Mouse (Mus musculus): ENCODE data around the gene Krtap5-2. TPM values are rescaled to one million over a fixed set of nuclear protein-coding genes. Genes with fewer than 3 reads are reported as not detected.
"Not testable (repeated sequence)": the region's sequence is repeated elsewhere in the genome, so short reads cannot be mapped to it uniquely, and the experiment has no call there.

Krtap5-2 gene
- total RNA-seq (2017) = not detected in 2 replicates

DNA sequence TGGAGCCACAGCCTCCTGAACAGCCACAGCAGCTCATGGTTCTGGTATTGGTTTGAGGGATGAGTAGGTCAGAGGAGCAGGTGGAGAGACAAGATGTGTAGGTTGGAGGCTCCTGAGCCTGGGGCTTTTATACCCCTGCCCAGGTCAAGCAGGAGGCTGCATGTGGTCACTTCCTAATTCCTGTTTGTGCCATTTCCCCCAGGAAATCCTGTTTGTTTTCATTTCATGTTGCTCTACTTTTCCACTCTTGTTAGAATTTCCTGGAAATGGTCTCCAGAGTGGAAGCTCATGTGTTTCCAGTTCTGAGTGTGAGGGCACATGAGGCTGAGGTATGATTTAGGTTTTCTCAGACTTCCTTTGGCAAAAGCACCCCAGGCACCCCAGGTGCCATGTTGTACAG lies at the start of gene Krtap5-2:
Gene Krtap5-2, minus strand, starts transcription at position 101 of the 400 bp plus-strand sequence.
- ATAC-seq (replicated peaks in 1 of 2; ENCODE audit: insufficient read depth in 1 of 2, low FRiP score in 2 of 2, low TSS enrichment in 1 of 2, low read depth in 1 of 2, poor library complexity in 2 of 2, severe bottlenecking in 2 of 2) = not testable (repeated sequence)

GRCm38 (mm10) chr7:142224518-142224917 lies 48.7 kb upstream of the Krtap5-2 start:
- ATAC-seq (replicated peaks in 1 of 2; ENCODE audit: insufficient read depth in 1 of 2, low FRiP score in 2 of 2, low TSS enrichment in 1 of 2, low read depth in 1 of 2, poor library complexity in 2 of 2, severe bottlenecking in 2 of 2) = peak in 1 of 2 experiments; percentile 46; a peak in 1 of 4 replicates

DNA sequence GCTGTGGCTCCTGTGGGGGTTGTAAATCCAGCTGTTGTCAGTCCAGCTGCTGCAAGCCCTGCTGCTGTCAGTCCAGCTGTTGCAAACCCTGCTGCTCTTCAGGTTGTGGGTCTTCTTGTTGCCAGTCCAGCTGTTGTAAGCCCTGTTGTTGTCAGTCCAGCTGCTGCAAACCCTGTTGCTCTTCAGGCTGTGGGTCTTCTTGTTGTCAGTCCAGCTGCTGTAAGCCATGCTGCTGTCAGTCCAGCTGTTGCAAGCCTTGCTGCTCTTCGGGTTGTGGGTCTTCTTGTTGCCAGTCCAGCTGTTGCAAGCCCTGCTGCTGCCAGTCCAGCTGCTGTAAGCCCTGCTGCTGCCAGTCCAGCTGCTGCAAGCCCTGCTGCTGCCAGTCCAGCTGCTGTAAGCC lies 36.3 kb upstream of the Krtap5-2 start:
- ATAC-seq (replicated peaks in 1 of 2; ENCODE audit: insufficient read depth in 1 of 2, low FRiP score in 2 of 2, low TSS enrichment in 1 of 2, low read depth in 1 of 2, poor library complexity in 2 of 2, severe bottlenecking in 2 of 2) = not testable (repeated sequence)

GRCm38 (mm10) chr7:142211559-142211958 lies 35.8 kb upstream of the Krtap5-2 start, which contains the start of gene Gm7579:
Gene Gm7579 (plus strand): TSS chr7:142211859.
- ATAC-seq (replicated peaks in 1 of 2; ENCODE audit: insufficient read depth in 1 of 2, low FRiP score in 2 of 2, low TSS enrichment in 1 of 2, low read depth in 1 of 2, poor library complexity in 2 of 2, severe bottlenecking in 2 of 2) = no peak

DNA sequence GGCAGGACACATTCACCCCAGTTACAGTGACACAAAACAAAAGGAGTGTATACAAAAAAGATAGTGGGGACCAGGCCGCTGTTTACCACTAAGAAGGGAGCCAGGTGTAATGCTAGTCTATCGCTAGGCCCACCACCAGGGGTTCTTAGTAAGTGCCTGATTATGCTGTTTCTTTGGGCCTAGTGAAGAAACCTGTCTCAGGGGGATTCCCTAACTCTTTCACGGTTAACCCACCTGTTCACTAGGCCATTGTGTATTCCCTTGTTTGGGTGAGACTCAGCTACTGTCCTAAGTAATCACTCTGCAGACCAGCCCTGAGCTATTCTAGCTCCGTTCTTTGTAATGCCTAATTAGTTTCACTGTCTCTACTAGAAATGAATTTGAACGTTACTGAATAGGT lies 31.1 kb upstream of the Krtap5-2 start:
- not testable (repeated sequence) for ATAC-seq (replicated peaks in 1 of 2; ENCODE audit: insufficient read depth in 1 of 2, low FRiP score in 2 of 2, low TSS enrichment in 1 of 2, low read depth in 1 of 2, poor library complexity in 2 of 2, severe bottlenecking in 2 of 2)

- no peak for ATAC-seq (replicated peaks in 1 of 2; ENCODE audit: insufficient read depth in 1 of 2, low FRiP score in 2 of 2, low TSS enrichment in 1 of 2, low read depth in 1 of 2, poor library complexity in 2 of 2, severe bottlenecking in 2 of 2)
These were observed 29.7 kb upstream of the Krtap5-2 start for GRCm38 (mm10) chr7:142205488-142205887.

GRCm38 (mm10) chr7:142201064-142201463 lies 25.3 kb upstream of the Krtap5-2 start, which contains the start of gene Krtap5-3:
Gene Krtap5-3 (plus strand): TSS chr7:142201364.
- ATAC-seq (replicated peaks in 1 of 2; ENCODE audit: insufficient read depth in 1 of 2, low FRiP score in 2 of 2, low TSS enrichment in 1 of 2, low read depth in 1 of 2, poor library complexity in 2 of 2, severe bottlenecking in 2 of 2) = no peak

GRCm38 (mm10) chr7:142198748-142199147 lies 22.9 kb upstream of the Krtap5-2 start:
- no peak for ATAC-seq (replicated peaks in 1 of 2; ENCODE audit: insufficient read depth in 1 of 2, low FRiP score in 2 of 2, low TSS enrichment in 1 of 2, low read depth in 1 of 2, poor library complexity in 2 of 2, severe bottlenecking in 2 of 2)

- no peak for ATAC-seq (replicated peaks in 1 of 2; ENCODE audit: insufficient read depth in 1 of 2, low FRiP score in 2 of 2, low TSS enrichment in 1 of 2, low read depth in 1 of 2, poor library complexity in 2 of 2, severe bottlenecking in 2 of 2)
These were observed 14.5 kb upstream of the Krtap5-2 start, which contains the start of gene Gm10153 for GRCm38 (mm10) chr7:142190289-142190688. Gene Gm10153 (minus strand): TSS chr7:142190389.

GRCm38 (mm10) chr7:142188156-142188555 lies 12.4 kb upstream of the Krtap5-2 start:
- no peak for ATAC-seq (replicated peaks in 1 of 2; ENCODE audit: insufficient read depth in 1 of 2, low FRiP score in 2 of 2, low TSS enrichment in 1 of 2, low read depth in 1 of 2, poor library complexity in 2 of 2, severe bottlenecking in 2 of 2)

DNA sequence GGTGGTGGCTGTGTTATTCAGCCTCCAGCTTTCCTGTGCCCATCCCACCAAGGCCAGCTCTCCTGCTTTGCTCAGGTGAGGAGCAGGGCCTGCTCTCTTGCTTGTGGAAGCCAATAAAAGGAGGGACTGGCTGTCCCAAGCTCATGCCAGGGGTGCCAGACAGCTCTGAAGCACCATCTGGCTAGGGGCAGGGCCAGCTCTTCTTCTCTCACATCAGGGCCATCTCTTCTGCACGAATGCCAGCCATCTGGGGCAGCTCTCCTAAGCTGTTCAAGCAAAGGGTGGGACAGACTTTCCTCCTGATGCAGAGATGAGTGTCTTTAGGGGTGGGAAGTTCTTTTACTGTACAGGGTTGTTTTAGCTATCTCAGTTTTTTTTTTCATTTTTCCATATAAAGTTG lies 5.2 kb upstream of the Krtap5-2 start:
- no peak for ATAC-seq (replicated peaks in 1 of 2; ENCODE audit: insufficient read depth in 1 of 2, low FRiP score in 2 of 2, low TSS enrichment in 1 of 2, low read depth in 1 of 2, poor library complexity in 2 of 2, severe bottlenecking in 2 of 2)

DNA sequence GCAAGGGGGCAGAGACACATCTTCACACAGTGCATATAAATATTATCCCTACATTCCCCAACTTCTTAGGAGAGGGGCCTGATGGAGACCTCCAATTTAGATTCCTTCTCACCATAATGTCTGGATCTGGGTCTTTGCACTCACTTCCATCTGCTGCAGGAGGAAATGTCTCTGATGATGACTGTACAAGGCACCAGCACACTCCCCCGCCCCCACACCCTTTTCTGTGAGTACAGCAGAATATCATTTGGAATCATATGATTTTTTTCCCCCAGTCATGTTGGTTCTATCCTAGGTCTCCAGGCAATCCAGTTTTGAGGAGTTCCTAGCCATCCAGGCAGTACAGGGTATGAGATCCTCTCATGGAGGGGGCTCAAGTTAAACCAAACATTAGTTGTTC lies 2.9 kb upstream of the Krtap5-2 start:
- no peak for ATAC-seq (replicated peaks in 1 of 2; ENCODE audit: insufficient read depth in 1 of 2, low FRiP score in 2 of 2, low TSS enrichment in 1 of 2, low read depth in 1 of 2, poor library complexity in 2 of 2, severe bottlenecking in 2 of 2)

- peak in 1 of 2 experiments; percentile 29; a peak in 1 of 4 replicates for ATAC-seq (replicated peaks in 1 of 2; ENCODE audit: insufficient read depth in 1 of 2, low FRiP score in 2 of 2, low TSS enrichment in 1 of 2, low read depth in 1 of 2, poor library complexity in 2 of 2, severe bottlenecking in 2 of 2)
These were observed 6.0 kb downstream of the Krtap5-2 start for GRCm38 (mm10) chr7:142169836-142170235.

DNA sequence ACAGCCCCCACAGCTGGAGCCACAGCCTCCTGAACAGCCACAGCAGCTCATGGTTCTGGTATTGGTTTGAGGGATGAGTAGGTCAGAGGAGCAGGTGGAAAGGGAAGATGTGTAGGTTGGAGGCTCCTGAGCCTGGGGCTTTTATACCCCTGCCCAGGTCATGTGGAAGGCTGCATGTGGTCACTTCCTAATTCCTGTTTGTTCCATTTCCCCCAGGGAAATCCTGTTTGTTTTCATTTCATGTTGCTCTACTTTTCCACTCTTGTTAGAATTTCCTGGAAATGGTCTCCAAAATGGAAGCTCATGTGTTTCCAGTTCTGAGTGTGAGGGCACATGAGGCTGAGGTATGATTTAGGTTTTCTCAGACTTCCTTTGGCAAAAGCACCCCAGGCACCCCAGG lies 10.2 kb downstream of the Krtap5-2 start, which contains the start of gene Gm4553:
Gene Gm4553, minus strand, starts transcription at position 101 of the 400 bp plus-strand sequence.
- ATAC-seq (replicated peaks in 1 of 2; ENCODE audit: insufficient read depth in 1 of 2, low FRiP score in 2 of 2, low TSS enrichment in 1 of 2, low read depth in 1 of 2, poor library complexity in 2 of 2, severe bottlenecking in 2 of 2) = not testable (repeated sequence)

GRCm38 (mm10) chr7:142159366-142159765 lies 16.4 kb downstream of the Krtap5-2 start:
- ATAC-seq (replicated peaks in 1 of 2; ENCODE audit: insufficient read depth in 1 of 2, low FRiP score in 2 of 2, low TSS enrichment in 1 of 2, low read depth in 1 of 2, poor library complexity in 2 of 2, severe bottlenecking in 2 of 2) = no peak

DNA sequence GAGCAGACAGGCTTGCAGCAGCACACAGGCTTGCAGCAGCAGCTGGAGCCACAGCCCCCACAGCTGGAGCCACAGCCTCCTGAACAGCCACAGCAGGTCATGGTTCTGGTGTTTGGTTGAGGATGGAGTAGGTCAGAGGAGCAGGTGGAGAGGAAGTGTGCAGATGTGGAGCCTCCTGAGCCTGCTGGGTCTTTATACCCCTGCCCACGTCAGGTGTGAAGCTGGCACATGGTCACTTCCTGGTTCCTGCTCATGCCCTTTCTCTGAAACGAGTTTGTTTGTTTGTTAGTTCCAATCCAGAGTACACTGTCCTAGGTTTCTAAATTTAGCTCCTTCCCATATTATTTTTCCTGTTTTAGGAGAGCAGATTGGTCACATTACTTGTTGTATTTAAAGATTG lies 18.8 kb downstream of the Krtap5-2 start, which contains the start of gene Gm29735:
Gene Gm29735, minus strand, starts transcription at position 101 of the 400 bp plus-strand sequence.
- ATAC-seq (replicated peaks in 1 of 2; ENCODE audit: insufficient read depth in 1 of 2, low FRiP score in 2 of 2, low TSS enrichment in 1 of 2, low read depth in 1 of 2, poor library complexity in 2 of 2, severe bottlenecking in 2 of 2) = not testable (repeated sequence)

GRCm38 (mm10) chr7:142155308-142155707 lies 20.5 kb downstream of the Krtap5-2 start:
- ATAC-seq (replicated peaks in 1 of 2; ENCODE audit: insufficient read depth in 1 of 2, low FRiP score in 2 of 2, low TSS enrichment in 1 of 2, low read depth in 1 of 2, poor library complexity in 2 of 2, severe bottlenecking in 2 of 2) = no peak

- no peak for ATAC-seq (replicated peaks in 1 of 2; ENCODE audit: insufficient read depth in 1 of 2, low FRiP score in 2 of 2, low TSS enrichment in 1 of 2, low read depth in 1 of 2, poor library complexity in 2 of 2, severe bottlenecking in 2 of 2)
These were observed 23.6 kb downstream of the Krtap5-2 start for GRCm38 (mm10) chr7:142152191-142152590.

DNA sequence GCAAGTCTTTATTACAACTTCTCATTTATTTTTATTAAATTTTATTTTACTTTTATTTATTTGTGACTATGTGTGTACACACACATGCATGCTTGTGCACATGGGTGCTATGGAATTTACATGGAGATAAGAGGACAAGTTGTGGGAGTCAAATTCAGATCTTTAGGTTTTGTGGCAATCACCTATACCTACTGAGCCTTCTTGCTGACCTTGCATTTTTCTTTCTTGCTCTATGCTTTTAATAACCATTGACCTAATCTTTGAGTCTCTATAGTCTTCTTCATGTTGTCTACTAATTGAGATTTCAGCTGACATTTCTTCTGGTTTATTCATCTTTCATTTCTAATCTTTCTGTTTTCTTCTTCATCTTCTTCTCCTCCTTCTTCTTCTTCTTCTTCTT lies 27.2 kb downstream of the Krtap5-2 start:
- ATAC-seq (replicated peaks in 1 of 2; ENCODE audit: insufficient read depth in 1 of 2, low FRiP score in 2 of 2, low TSS enrichment in 1 of 2, low read depth in 1 of 2, poor library complexity in 2 of 2, severe bottlenecking in 2 of 2) = no peak
